Mouse (Mus musculus): ENCODE data around the gene Dus1l. TPM values are rescaled to one million over a fixed set of nuclear protein-coding genes. Genes with fewer than 3 reads are reported as not detected.
A peak's percentile ranks its signal among the peaks of the same experiment; 100 is the strongest.
"Not testable (repeated sequence)": the region's sequence is repeated elsewhere in the genome, so short reads cannot be mapped to it uniquely, and the experiment has no call there.

The Dus1l gene
- polyA plus RNA-seq, 1 experiment from 2014 or later = 56.9 TPM

DNA sequence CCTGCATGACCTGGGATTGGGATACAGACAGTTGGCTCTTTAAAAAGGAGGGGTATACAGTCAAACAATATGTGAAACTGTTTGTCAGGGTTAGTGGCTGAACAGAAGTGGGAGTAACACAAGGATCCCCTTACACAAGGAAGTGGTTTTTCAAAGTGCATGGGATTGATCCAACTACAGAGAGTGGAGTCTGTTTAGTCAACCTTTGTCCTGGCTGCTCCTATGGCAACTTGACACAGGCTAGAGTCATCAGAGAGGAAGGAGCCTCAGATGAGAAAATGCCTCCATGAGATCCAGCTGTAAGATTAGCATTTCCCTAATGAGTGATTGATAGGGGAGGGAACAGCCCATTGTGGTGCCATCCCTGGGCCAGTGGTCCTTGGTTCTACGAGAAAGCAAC lies 28.0 kb downstream of the Dus1l start:
- ATAC-seq = no peak
- H3K4me3 ChIP-seq (replicated peaks; ENCODE audit: low read length) = no peak overlapping the region
- H3K36me3 ChIP-seq (ENCODE audit: control insufficient read depth, insufficient read depth) = no peaks in the 10 kb centered on the region
- 64% methylated on average over 1 of the region's 1 CpGs for WGBS
- H3K27ac ChIP-seq (ENCODE audit: low read length) = no peak overlapping the region
- H3K9me3 ChIP-seq (ENCODE audit: control insufficient read depth, low read length) = no peaks in the 10 kb centered on the region
- H3K4me2 ChIP-seq (ENCODE audit: low read length) = no peak overlapping the region
- no peak overlapping the region for H3K9ac ChIP-seq (replicated peaks; ENCODE audit: low read depth, low read length)
- no peaks in the 10 kb centered on the region for H3K27me3 ChIP-seq (replicated peaks; ENCODE audit: control insufficient read depth, insufficient read depth, low read length)
- no peaks in the 10 kb centered on the region for H3K4me1 ChIP-seq (replicated peaks; ENCODE audit: control insufficient read depth, insufficient read depth, low read length)

DNA sequence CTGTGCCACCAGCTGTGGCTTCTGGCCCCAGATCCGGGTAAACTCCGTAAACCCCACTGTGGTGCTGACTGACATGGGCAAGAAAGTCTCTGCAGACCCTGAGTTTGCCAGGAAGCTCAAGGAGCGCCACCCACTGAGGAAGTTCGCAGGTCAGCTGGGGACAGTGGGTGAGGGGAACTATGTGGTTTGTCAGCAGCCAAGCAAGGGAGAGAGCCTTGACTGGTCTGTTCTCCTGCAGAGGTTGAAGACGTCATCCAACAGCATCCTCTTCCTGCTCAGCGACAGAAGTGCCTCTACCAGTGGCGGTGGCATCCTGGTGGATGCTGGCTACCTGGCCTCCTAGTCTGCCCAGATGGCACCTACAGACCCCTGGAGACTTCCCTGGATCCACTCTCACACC lies 29.2 kb downstream of the Dus1l start:
- H3K4me1 ChIP-seq (replicated peaks; ENCODE audit: control insufficient read depth, insufficient read depth, low read length); H3K27me3 ChIP-seq (replicated peaks; ENCODE audit: control insufficient read depth, insufficient read depth, low read length); H3K9me3 ChIP-seq (ENCODE audit: control insufficient read depth, low read length); H3K9ac ChIP-seq (replicated peaks; ENCODE audit: low read depth, low read length); H3K4me3 ChIP-seq (replicated peaks; ENCODE audit: low read length); ATAC-seq; H3K4me2 ChIP-seq (ENCODE audit: low read length); H3K36me3 ChIP-seq (ENCODE audit: control insufficient read depth, insufficient read depth); H3K27ac ChIP-seq (ENCODE audit: low read length): not testable (repeated sequence)
- 79% methylated on average over 3 of the region's 7 CpGs for WGBS

DNA sequence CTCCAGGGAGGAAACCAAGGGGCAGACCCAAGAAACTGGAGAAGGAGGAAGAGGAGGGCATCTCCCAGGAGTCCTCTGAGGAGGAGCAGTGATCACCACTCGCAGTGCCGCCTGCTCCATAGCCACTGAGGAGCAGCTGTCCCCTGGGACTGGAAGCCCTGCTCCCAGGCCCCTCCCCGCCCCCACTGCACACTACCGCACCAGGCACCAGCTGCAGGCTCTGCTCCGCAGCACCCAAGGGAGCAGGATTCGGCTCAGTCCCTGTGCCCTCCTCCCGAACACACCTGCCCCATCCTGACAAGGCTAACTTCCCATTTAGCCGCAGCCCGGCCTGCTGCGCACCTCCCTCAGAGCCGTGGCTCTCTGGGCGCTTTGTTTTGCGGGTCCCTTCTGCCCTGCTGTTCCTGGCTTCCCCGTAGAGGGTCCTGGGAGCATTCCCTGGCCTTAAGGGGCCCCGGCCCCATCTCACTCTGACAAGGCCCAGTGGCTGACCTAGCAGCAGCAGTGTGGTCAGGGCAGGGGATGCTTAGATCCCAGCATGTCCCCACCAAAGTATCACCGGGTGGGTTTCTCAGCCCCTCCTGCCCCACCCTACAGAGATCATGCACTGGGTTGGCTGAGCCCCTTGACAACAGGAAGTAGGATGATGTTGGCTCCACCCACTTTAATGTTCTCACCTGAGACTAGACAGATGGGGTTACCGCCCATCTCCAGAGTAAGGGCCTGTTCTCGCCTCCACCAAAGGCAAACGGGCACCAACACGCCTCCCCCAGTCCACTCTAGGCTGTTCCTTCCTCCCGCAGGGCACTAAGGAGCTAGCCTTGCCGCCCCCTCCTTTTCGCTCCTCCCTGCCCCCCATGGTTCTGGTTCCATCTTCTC lies 32.8 kb downstream of the Dus1l start:
- H3K4me2 ChIP-seq (ENCODE audit: low read length); H3K4me3 ChIP-seq (replicated peaks; ENCODE audit: low read length); H3K9me3 ChIP-seq (ENCODE audit: control insufficient read depth, low read length); H3K27ac ChIP-seq (ENCODE audit: low read length); H3K36me3 ChIP-seq (ENCODE audit: control insufficient read depth, insufficient read depth); H3K9ac ChIP-seq (replicated peaks; ENCODE audit: low read depth, low read length); H3K27me3 ChIP-seq (replicated peaks; ENCODE audit: control insufficient read depth, insufficient read depth, low read length); H3K4me1 ChIP-seq (replicated peaks; ENCODE audit: control insufficient read depth, insufficient read depth, low read length): not testable (repeated sequence)
- 0 out of 2 replicates have a peak, but pooled peaks have one; percentile 36 for ATAC-seq
- 15% methylated on average over 6 of the region's 23 CpGs for WGBS

DNA sequence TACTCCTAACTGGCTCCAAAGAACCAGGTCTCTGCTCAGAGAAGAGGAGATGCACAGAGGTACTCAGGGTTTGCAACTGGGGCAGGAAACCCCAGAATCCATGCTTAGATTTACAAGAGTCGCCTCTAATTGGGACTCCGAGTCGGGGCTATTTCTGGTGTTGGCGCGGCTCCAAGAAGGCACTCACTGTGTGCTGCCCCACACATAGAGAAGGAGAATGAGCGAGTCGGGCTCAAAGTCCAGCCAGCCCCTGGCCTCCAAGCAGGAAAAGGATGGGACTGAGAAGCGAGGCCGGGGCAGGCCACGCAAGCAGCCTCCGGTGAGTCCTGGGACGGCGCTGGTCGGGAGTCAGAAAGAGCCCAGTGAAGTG lies 33.5 kb downstream of the Dus1l start, which contains the start of gene Hmga1b:
Gene Hmga1b, plus strand, starts transcription at position 123 of the 370 bp plus-strand sequence.
- WGBS = 18% methylated on average over 12 of the region's 14 CpGs
- not testable (repeated sequence) for H3K9ac ChIP-seq (replicated peaks; ENCODE audit: low read depth, low read length); H3K4me3 ChIP-seq (replicated peaks; ENCODE audit: low read length); H3K9me3 ChIP-seq (ENCODE audit: control insufficient read depth, low read length); ATAC-seq; H3K4me1 ChIP-seq (replicated peaks; ENCODE audit: control insufficient read depth, insufficient read depth, low read length); H3K4me2 ChIP-seq (ENCODE audit: low read length); H3K27ac ChIP-seq (ENCODE audit: low read length); H3K36me3 ChIP-seq (ENCODE audit: control insufficient read depth, insufficient read depth); H3K27me3 ChIP-seq (replicated peaks; ENCODE audit: control insufficient read depth, insufficient read depth, low read length)

DNA sequence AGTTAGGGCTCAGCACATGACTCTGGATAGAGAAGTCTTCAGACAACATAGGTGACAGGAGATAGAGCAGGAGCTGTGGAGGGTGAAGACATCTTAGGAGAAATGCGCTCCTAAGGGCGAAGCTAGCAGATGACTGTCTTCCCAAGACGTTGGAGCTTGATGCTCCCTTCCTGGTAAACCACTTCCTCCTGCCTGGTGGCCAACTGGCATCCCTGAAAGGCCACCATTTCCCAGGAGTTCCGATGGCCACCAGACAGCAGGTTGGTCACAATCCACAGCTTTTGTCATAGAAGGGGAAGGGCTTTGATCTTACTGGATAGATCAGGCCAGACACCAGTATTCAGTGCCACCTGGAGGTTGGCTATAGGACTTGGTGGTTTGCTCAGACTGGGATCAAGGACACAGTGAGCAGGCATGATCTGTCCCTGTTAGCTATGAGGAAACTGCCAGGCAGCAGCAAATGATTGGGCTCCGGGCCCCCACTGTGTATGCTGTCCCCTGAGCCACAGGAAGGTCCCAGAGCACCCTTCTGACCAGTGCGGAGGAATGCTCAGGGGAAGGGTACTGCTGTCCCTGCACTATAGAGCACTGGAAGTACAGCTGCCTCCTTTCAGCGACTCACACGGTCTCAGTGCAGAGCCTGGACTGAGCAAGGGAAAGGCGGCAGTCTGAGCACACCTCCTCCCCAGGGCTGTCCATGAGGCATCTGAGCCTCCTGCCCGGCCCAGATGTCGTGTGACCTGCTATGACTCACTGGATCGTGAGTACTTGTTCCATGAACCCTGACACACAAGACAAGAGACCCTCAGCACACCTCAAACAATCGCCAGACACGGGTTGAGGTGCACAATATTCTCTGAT lies 34.2 kb downstream of the Dus1l start:
- Histone ChIP-seq H3K27me3 (replicated peaks; ENCODE audit: control insufficient read depth, insufficient read depth, low read length) (peaks cover 9% of the 10 kb centered on the region; the same call in 1 of the 2 replicates), H3K4me3 (replicated peaks; ENCODE audit: low read length) (no peak overlapping the region), H3K9me3 (ENCODE audit: control insufficient read depth, low read length) (peaks cover 9% of the 10 kb centered on the region), H3K9ac (replicated peaks; ENCODE audit: low read depth, low read length) (no peak overlapping the region), H3K36me3 (ENCODE audit: control insufficient read depth, insufficient read depth) (no peaks in the 10 kb centered on the region), H3K4me2 (ENCODE audit: low read length) (no peak overlapping the region), H3K27ac (ENCODE audit: low read length) (no peak overlapping the region), H3K4me1 (replicated peaks; ENCODE audit: control insufficient read depth, insufficient read depth, low read length) (no peaks in the 10 kb centered on the region)
- WGBS = 63% methylated on average over 14 of the region's 14 CpGs
- no peak for ATAC-seq

DNA sequence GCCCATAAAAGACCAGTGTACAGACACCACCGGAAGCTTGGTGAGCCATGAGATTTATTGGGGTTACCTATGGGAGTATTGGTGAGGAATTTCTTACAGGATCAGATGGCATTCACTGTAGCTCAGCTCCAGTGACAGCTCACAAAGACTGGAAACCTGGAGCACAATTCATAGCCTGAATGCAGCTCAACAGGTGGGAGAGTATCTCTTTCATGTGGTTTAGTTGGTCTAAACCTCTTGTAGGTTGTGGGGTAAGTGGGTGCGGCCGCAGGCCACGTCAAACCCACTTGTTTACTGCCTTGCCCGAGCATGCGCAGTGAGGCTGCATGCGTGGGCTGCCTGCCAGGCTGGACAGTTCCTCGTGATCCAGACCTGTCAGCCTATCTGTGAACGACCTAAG lies 36.0 kb downstream of the Dus1l start:
- no peaks in the 10 kb centered on the region for H3K4me1 ChIP-seq (replicated peaks; ENCODE audit: control insufficient read depth, insufficient read depth, low read length)
- no peak for ATAC-seq
- H3K4me2 ChIP-seq (ENCODE audit: low read length) = no peak overlapping the region
- 88% methylated on average over 9 of the region's 9 CpGs for WGBS
- H3K9ac ChIP-seq (replicated peaks; ENCODE audit: low read depth, low read length) = no peak overlapping the region
- peaks cover 9% of the 10 kb centered on the region; the same call in 1 of the 2 replicates for H3K27me3 ChIP-seq (replicated peaks; ENCODE audit: control insufficient read depth, insufficient read depth, low read length)
- no peaks in the 10 kb centered on the region for H3K36me3 ChIP-seq (ENCODE audit: control insufficient read depth, insufficient read depth)
- peaks cover 9% of the 10 kb centered on the region for H3K9me3 ChIP-seq (ENCODE audit: control insufficient read depth, low read length)
- H3K4me3 ChIP-seq (replicated peaks; ENCODE audit: low read length) = no peak overlapping the region
- no peak overlapping the region for H3K27ac ChIP-seq (ENCODE audit: low read length)

DNA sequence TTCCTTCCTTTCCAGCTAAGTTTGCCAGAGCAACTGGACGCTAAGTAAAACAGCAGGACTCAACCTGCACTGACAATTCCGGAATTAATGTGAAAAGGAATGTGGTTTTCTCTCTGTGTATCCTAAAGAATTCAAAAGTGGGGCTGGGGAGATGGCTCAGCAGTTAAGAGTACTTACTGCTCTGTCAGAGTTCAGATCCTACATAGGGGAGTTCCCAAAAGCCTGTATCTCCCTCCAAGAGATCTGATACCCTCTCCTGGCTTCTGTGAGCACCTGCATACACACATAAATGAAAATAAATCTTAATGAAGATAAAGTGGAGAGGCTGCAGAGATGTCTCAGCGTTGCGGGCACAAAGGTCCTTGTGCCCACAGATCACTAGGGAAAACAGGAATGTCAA lies 44.6 kb downstream of the Dus1l start:
- Histone ChIP-seq H3K9me3 (ENCODE audit: control insufficient read depth, low read length) (no peaks in the 10 kb centered on the region), H3K27ac (ENCODE audit: low read length) (no peak overlapping the region), H3K4me1 (replicated peaks; ENCODE audit: control insufficient read depth, insufficient read depth, low read length) (no peaks in the 10 kb centered on the region), H3K9ac (replicated peaks; ENCODE audit: low read depth, low read length) (no peak overlapping the region), H3K36me3 (ENCODE audit: control insufficient read depth, insufficient read depth) (no peaks in the 10 kb centered on the region), H3K27me3 (replicated peaks; ENCODE audit: control insufficient read depth, insufficient read depth, low read length) (0 out of 2 replicates have a peak, but pooled peaks cover 3% of the 10 kb centered on the region), H3K4me3 (replicated peaks; ENCODE audit: low read length) (no peak overlapping the region), H3K4me2 (ENCODE audit: low read length) (no peak overlapping the region)
- 78% methylated on average over 4 of the region's 4 CpGs for WGBS
- ATAC-seq = no peak

DNA sequence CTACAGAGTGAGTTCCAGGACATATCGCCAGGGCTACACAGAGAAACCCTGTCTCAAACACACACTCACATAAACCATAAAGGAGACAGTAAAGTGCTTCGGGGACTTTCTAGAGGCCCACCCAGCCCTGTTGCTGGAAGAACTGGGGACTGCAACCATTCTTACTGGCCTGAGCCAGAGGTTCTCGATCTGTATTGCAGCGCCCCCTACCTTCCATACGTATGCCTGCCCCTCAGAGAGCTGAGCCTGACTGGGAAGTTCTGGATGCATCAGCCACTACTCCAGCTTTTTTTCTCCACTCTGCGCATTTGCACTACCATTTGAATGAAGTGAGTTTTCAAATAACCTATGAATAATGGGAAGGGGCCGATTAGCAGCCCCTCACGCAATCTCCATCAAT lies 46.8 kb downstream of the Dus1l start:
- no peaks in the 10 kb centered on the region for H3K9me3 ChIP-seq (ENCODE audit: control insufficient read depth, low read length)
- H3K9ac ChIP-seq (replicated peaks; ENCODE audit: low read depth, low read length) = no peak overlapping the region
- no peak overlapping the region for H3K27ac ChIP-seq (ENCODE audit: low read length)
- no peaks in the 10 kb centered on the region for H3K36me3 ChIP-seq (ENCODE audit: control insufficient read depth, insufficient read depth)
- H3K4me2 ChIP-seq (ENCODE audit: low read length) = no peak overlapping the region
- H3K4me1 ChIP-seq (replicated peaks; ENCODE audit: control insufficient read depth, insufficient read depth, low read length) = no peaks in the 10 kb centered on the region
- no peak for ATAC-seq
- 63% methylated on average over 8 of the region's 8 CpGs for WGBS
- no peak overlapping the region for H3K4me3 ChIP-seq (replicated peaks; ENCODE audit: low read length)
- H3K27me3 ChIP-seq (replicated peaks; ENCODE audit: control insufficient read depth, insufficient read depth, low read length) = 0 out of 2 replicates have a peak, but pooled peaks cover 3% of the 10 kb centered on the region

DNA sequence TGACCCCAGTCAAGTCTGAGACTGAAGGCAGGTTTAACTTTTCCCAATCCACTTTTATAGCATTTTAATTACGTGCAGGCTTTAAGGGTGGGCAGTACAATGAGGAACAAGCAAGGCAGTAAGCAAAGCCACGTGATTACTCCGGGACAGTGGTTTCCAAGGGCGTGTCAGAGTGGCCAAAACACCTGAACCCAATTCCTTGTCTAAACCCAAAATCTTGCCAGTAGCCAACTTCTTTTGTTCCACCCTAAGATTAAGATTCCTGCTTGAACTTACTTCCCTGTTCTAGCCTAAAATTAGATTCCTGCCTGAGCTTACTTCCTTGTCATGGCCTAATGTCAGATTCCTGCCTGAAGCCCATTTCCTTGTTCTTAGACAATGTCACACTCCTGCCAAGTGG lies 48.2 kb downstream of the Dus1l start:
- Histone ChIP-seq H3K9me3 (ENCODE audit: control insufficient read depth, low read length) (no peaks in the 10 kb centered on the region), H3K4me2 (ENCODE audit: low read length) (no peak overlapping the region), H3K4me3 (replicated peaks; ENCODE audit: low read length) (no peak overlapping the region), H3K9ac (replicated peaks; ENCODE audit: low read depth, low read length) (no peak overlapping the region), H3K4me1 (replicated peaks; ENCODE audit: control insufficient read depth, insufficient read depth, low read length) (no peaks in the 10 kb centered on the region), H3K27ac (ENCODE audit: low read length) (no peak overlapping the region), H3K36me3 (ENCODE audit: control insufficient read depth, insufficient read depth) (no peaks in the 10 kb centered on the region), H3K27me3 (replicated peaks; ENCODE audit: control insufficient read depth, insufficient read depth, low read length) (0 out of 2 replicates have a peak, but pooled peaks cover 3% of the 10 kb centered on the region)
- no peak for ATAC-seq
- WGBS = 88% methylated on average over 4 of the region's 4 CpGs

Measured in forebrain, embryonic 16.5 days (tissue).